Mouse (Mus musculus) heart, adult 2 months (tissue): ENCODE results near the gene Sidt1. TPM values are rescaled to one million over a fixed set of nuclear protein-coding genes. Genes with fewer than 3 reads are reported as not detected.
A peak's percentile ranks its signal among the peaks of the same experiment; 100 is the strongest.

ENCODE experiments used
- DNase-seq, 2 experiments: peaks; one replicate each; pipeline ENCODE4 v3.0.0; 2021
- H3K27ac ChIP-seq: fragments of 200-600 bp; 2 replicates; pipeline ENCODE4 v1.8.1; 2022
- H3K27me3 ChIP-seq: fragments of 200-500 bp; 2 replicates; pipeline ENCODE4 v1.6.1; 2012; ENCODE audit warnings: mild to moderate bottlenecking, low read length, inconsistent platforms, mixed read lengths; ENCODE audit not compliant: control insufficient read depth, insufficient read depth
- H3K36me3 ChIP-seq: fragments of 200-500 bp; 2 replicates; pipeline ENCODE4 v1.6.1; 2012; ENCODE audit warnings: low read length, inconsistent platforms; ENCODE audit not compliant: control insufficient read depth, insufficient read depth
- H3K4me1 ChIP-seq: fragments of 200-500 bp; 2 replicates; pipeline ENCODE4 v1.6.1; 2011; ENCODE audit warnings: low read length; ENCODE audit not compliant: control insufficient read depth, insufficient read depth
- H3K4me3 ChIP-seq: fragments of 200-600 bp; 2 replicates; pipeline ENCODE4 v1.8.1; 2022
- H3K79me2 ChIP-seq: fragments of 200-500 bp; replicated peaks from 2 replicates; pipeline ENCODE4 v1.6.1; 2012; ENCODE audit warnings: mild to moderate bottlenecking, inconsistent platforms, low read length, moderate library complexity, mixed read lengths; ENCODE audit not compliant: control insufficient read depth, insufficient read depth
- H3K9ac ChIP-seq: fragments of 200-500 bp; 2 replicates; pipeline ENCODE4 v1.6.1; 2012; ENCODE audit warnings: low read depth, mild to moderate bottlenecking, control low read depth, inconsistent platforms, low read length, mixed read lengths
- CTCF ChIP-seq: fragments of 200-600 bp; IDR thresholded peaks from 2 replicates; pipeline ENCODE4 v1.8.1; 2022; ENCODE audit warnings: antibody characterized with exemption, mild to moderate bottlenecking, moderate library complexity
- EP300 ChIP-seq: fragments of 200-500 bp; IDR thresholded peaks from 2 replicates; pipeline ENCODE4 v1.6.1; 2011; ENCODE audit warnings: low read depth, low read length, control low read depth; ENCODE audit not compliant: insufficient read depth
- POLR2A ChIP-seq: fragments of 200-500 bp; IDR thresholded peaks from 2 replicates; pipeline ENCODE4 v1.6.1; 2011; ENCODE audit warnings: mild to moderate bottlenecking, low read depth, low read length, control low read depth; ENCODE audit not compliant: insufficient read depth
- WGBS: fragments of 180-500 bp; shearing (Covaris S2); methylation state at CpG from one replicate; pipeline ENCODE4 v1.1.7; 2018; 5-methylcytosine and 5-hydroxymethylcytosine counted together
- intact Hi-C: fragments of 180-260 bp; cut with DNase I; formaldehyde crosslinking; loops from one replicate; pipeline ENCODE4 v1.15.1; 2025
- polyA plus RNA-seq: library from polyadenylated mRNA; depleted of rRNA; stranded (reverse); fragments of >200 nt; gene quantifications from 2 replicates; pipeline ENCODE4 v1.2.3, GENCODE M21; 2012
- total RNA-seq, 2 experiments: library from RNA; stranded (reverse); gene quantifications; 2 replicates each; pipeline ENCODE4 v1.2.3; 2021

Sidt1 gene
- total and polyA plus RNA-seq, 3 experiments, result 0.32 to 1.3 (median 0.37) TPM

DNA sequence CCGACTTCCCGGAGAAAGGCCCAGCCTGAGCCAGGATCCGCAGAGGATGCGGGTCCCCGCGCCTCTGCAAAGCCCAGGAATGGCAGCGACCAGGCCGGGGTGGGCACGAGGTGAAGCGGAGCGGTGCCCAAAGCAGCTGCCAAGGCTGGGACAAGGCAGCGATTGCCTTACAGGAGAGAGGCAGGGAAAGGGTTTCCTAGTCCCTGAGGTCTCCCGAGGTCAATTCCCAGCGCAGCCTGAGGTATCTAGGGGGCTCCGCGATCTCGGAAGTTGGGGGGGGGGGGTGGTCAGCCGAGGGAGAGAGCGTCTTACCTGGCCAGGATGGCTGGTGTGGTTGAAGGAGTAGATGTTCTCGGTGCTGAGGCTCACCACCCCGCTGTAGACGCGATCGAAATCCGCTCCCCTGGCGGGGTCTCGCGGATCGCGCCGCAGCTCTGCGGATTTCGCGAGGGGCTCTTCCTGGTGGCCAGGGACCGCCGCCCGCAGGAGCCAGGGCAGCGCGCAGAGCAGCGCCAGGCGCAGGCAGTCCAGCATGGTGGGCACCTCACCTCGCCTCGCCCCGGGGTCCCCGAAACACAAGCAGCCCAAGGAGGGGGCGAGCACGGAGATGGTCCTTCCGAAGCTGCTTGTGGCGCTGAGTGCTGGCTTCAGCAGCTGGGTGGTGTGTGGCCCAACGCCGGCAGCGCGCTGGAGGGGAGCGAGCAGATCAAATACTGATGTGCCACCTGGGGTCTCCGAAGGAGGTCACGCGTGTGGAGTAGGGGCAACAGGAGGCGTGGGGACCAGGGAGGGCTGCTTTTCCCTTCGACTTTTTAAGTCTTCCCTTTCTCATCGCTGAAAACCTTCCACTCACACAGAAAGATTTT lies 768 bp downstream of the Sidt1 start:
- under 1% methylated on average over 59 of the region's 60 CpGs for WGBS
- Histone ChIP-seq H3K4me1 (peaks cover 2% of the 10 kb centered on the region; the same call in 1 of the 2 replicates), H3K27ac (peak overlapping the region; percentile 47; the same call in 1 of the 2 replicates), H3K79me2 (no peaks in the 10 kb centered on the region), H3K36me3 (no peaks in the 10 kb centered on the region), H3K27me3 (peaks cover 3% of the 10 kb centered on the region), H3K9ac (peak overlapping the region; percentile 76), H3K4me3 (peak overlapping the region; percentile 74)
- peak; percentile 27 to 45 for DNase-seq
- intact Hi-C loops, result no loop called here
- TF ChIP-seq POLR2A, result no peak
- TF ChIP-seq EP300, result no peak
- no peak for TF ChIP-seq CTCF

DNA sequence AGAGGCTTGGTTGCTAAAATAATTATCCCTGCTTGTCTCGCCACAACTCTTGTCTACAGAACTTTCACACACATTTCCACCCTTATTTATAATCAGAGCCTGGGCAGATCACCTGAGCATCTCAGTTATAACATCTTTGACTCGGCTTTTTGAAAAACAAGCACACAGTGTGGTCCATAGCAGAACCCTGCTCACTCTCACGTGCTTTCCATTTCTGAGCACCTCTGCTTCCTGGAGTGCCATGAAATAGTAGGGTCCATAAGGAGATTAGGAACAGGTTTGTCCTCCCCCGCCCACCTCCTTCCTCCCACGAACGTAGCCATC lies 1.4 kb downstream of the Sidt1 start:
- H3K27ac ChIP-seq, result no peak overlapping the region
- peaks cover 2% of the 10 kb centered on the region; the same call in 1 of the 2 replicates for H3K4me1 ChIP-seq
- H3K36me3 ChIP-seq, result no peaks in the 10 kb centered on the region
- peak overlapping the region; percentile 74 for H3K4me3 ChIP-seq
- intact Hi-C loops, result no loop called here
- H3K27me3 ChIP-seq, result peaks cover 3% of the 10 kb centered on the region
- TF ChIP-seq POLR2A (no peak), EP300 (no peak), CTCF (no peak)
- no peaks in the 10 kb centered on the region for H3K79me2 ChIP-seq
- no peak for DNase-seq
- WGBS, result 21% methylated on average over 6 of the region's 6 CpGs
- peak overlapping the region; percentile 76 for H3K9ac ChIP-seq

DNA sequence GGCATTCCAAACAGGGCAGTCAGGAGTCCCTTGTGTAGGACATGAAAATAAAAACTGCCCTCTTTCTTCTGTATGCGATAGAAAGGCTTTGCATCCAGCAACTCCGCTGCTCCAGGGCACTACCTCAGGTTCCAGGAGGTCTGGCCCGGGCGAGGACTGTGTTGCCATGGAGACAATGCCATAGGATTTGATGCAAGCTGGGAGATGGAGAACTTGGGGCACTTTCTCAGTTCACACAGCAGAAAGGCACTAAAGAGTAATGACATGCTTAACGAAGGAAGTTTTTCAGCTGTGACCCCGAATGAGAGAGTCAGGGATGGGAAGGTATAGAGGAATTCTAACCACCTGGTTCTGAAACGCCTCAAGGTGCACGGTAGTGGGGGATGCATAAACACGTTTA lies 1.8 kb downstream of the Sidt1 start:
- Histone ChIP-seq H3K27me3 (peaks cover 3% of the 10 kb centered on the region), H3K36me3 (no peaks in the 10 kb centered on the region), H3K4me3 (no peak overlapping the region), H3K27ac (no peak overlapping the region), H3K9ac (no peak overlapping the region), H3K4me1 (peaks cover 2% of the 10 kb centered on the region; the same call in 1 of the 2 replicates), H3K79me2 (no peaks in the 10 kb centered on the region)
- DNase-seq, result no peak
- WGBS, result 62% methylated on average over 9 of the region's 9 CpGs
- TF ChIP-seq POLR2A (no peak), CTCF (no peak), EP300 (no peak)
- intact Hi-C loops, result no loop called here

DNA sequence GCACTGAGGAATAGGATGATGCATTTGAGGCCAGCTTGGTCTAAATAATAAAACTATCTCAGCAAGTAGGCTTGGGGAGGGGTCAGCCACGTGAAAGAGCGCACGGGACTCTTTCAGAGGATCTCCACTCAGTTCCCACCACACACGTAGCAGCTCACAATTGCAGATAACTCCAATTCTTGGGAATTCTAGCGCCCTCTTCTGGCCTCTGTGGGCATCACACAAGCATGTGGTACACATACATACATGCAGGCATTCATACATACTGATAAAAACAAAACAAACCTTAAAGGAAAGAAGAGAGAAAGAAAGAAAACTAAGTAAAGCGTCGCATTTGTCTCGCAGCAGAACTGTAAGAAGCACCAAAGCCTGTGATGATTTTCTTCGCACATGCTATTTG lies 2.3 kb downstream of the Sidt1 start:
- intact Hi-C loops, result no loop called here
- peaks cover 3% of the 10 kb centered on the region for H3K27me3 ChIP-seq
- H3K9ac ChIP-seq, result no peak overlapping the region
- TF ChIP-seq EP300 (no peak), POLR2A (no peak), CTCF (peak; percentile 33)
- H3K27ac ChIP-seq, result no peak overlapping the region
- H3K4me1 ChIP-seq, result peaks cover 2% of the 10 kb centered on the region; the same call in 1 of the 2 replicates
- no peaks in the 10 kb centered on the region for H3K79me2 ChIP-seq
- no peak overlapping the region for H3K4me3 ChIP-seq
- 88% methylated on average over 9 of the region's 9 CpGs for WGBS
- DNase-seq, result no peak
- H3K36me3 ChIP-seq, result no peaks in the 10 kb centered on the region

DNA sequence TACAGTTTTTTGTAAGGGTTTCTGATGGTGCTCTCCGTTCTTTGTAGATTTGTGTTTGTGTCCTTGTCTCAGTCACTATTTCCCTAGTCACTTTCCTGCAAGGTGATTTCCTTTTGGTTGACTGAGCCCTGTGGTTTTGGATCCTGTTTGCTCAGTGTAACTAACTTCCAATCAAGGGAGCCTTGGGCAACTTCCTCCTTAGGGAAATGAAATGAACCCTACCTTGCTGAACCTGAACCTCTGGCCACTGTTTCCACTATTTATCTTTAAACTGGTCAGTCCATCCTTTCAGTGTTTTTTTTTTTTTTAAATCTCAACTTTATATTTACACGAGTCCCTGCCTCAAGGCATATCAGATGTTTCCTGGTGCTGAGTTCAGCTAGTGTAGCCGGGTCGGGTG lies 4.4 kb downstream of the Sidt1 start:
- no peak for TF ChIP-seq CTCF
- no peak for TF ChIP-seq POLR2A
- TF ChIP-seq EP300, result no peak
- intact Hi-C loops, result no loop called here
- 51% methylated on average over 4 of the region's 4 CpGs for WGBS
- Histone ChIP-seq H3K36me3 (no peaks in the 10 kb centered on the region), H3K79me2 (no peaks in the 10 kb centered on the region), H3K27me3 (peaks cover 3% of the 10 kb centered on the region), H3K27ac (no peak overlapping the region), H3K4me1 (peaks cover 2% of the 10 kb centered on the region; the same call in 1 of the 2 replicates), H3K9ac (no peak overlapping the region), H3K4me3 (no peak overlapping the region)
- no peak for DNase-seq

DNA sequence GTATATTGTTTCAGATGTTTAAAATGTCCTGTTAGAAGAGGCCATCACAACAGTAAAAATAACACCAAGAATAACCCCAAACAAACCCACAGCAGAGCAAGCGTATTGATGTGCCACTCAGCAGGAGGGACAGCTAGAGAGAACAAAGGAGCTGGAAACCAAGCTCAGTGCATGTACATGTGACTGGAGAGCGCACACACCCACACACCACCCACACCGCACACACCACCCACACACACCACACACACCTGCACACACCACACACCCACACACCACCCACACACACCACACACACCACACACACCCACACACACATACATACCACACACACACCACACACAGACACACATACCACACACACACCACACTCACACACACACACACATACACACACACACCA lies 12.8 kb downstream of the Sidt1 start:
- Histone ChIP-seq H3K4me1 (no peaks in the 10 kb centered on the region), H3K79me2 (no peaks in the 10 kb centered on the region), H3K27ac (no peak overlapping the region), H3K36me3 (no peaks in the 10 kb centered on the region), H3K27me3 (no peaks in the 10 kb centered on the region), H3K9ac (no peak overlapping the region), H3K4me3 (no peak overlapping the region)
- DNase-seq, result no peak
- intact Hi-C loops, result no loop called here
- WGBS, result 91% methylated on average over 3 of the region's 3 CpGs
- TF ChIP-seq CTCF (no peak), EP300 (no peak), POLR2A (no peak)
